Mouse (Mus musculus) limb, embryonic 13.5 days (tissue): ENCODE results near the gene Syt6. TPM values are rescaled to one million over a fixed set of nuclear protein-coding genes. Genes with fewer than 3 reads are reported as not detected.
A peak's percentile ranks its signal among the peaks of the same experiment; 100 is the strongest.

ENCODE experiments used
- ATAC-seq: fragments of 200-750 bp; cut with Nextera tagmentation; 2 replicates; pipeline ENCODE4 v1.8.0; 2017; ENCODE audit warnings: low read depth, moderate number of reproducible peaks, moderate TSS enrichment; ENCODE audit not compliant: low FRiP score
- H3K27ac ChIP-seq: fragments of 300-500 bp; sonication (generic); 2 replicates; pipeline ENCODE4 v1.5.1; 2015; ENCODE audit warnings: inconsistent platforms, mild to moderate bottlenecking, moderate library complexity
- H3K27me3 ChIP-seq: fragments of 300-500 bp; sonication (generic); 2 replicates; pipeline ENCODE4 v1.6.1; 2015; ENCODE audit warnings: mild to moderate bottlenecking, inconsistent platforms
- H3K36me3 ChIP-seq: fragments of 300-500 bp; sonication (generic); 2 replicates; pipeline ENCODE4 v1.6.1; 2015; ENCODE audit warnings: inconsistent platforms, mild to moderate bottlenecking, moderate library complexity
- H3K4me1 ChIP-seq: fragments of 300-500 bp; sonication (generic); 2 replicates; pipeline ENCODE4 v1.6.1; 2015; ENCODE audit warnings: inconsistent platforms
- H3K4me2 ChIP-seq: fragments of 300-500 bp; sonication (generic); replicated peaks from 2 replicates; pipeline ENCODE4 v1.6.1; 2015; ENCODE audit warnings: inconsistent platforms, mild to moderate bottlenecking, moderate library complexity
- H3K4me3 ChIP-seq: fragments of 300-500 bp; sonication (generic); 2 replicates; pipeline ENCODE4 v1.5.1; 2015; ENCODE audit warnings: moderate library complexity, mild to moderate bottlenecking, inconsistent platforms
- H3K9ac ChIP-seq: fragments of 300-500 bp; sonication (generic); 2 replicates; pipeline ENCODE4 v1.6.1; 2015; ENCODE audit warnings: mild to moderate bottlenecking, inconsistent platforms
- H3K9me3 ChIP-seq: fragments of 300-500 bp; sonication (generic); 2 replicates; pipeline ENCODE4 v1.6.1; 2016; ENCODE audit warnings: inconsistent platforms
- WGBS: fragments of 180-500 bp; shearing (Covaris S2); methylation state at CpG from one replicate; pipeline ENCODE4 v1.1.7; 2015; 5-methylcytosine and 5-hydroxymethylcytosine counted together
- polyA plus RNA-seq: library from polyadenylated mRNA; unstranded; fragments of >200 nt; fragmentation: Nextera tagmentation; extraction: Ambion mirVana; gene quantifications from 2 replicates; pipeline ENCODE4 v1.2.1, GENCODE M21; 2015

The Syt6 gene
- polyA plus RNA-seq, 1 experiment from 2014 or later = 0.45 TPM

DNA sequence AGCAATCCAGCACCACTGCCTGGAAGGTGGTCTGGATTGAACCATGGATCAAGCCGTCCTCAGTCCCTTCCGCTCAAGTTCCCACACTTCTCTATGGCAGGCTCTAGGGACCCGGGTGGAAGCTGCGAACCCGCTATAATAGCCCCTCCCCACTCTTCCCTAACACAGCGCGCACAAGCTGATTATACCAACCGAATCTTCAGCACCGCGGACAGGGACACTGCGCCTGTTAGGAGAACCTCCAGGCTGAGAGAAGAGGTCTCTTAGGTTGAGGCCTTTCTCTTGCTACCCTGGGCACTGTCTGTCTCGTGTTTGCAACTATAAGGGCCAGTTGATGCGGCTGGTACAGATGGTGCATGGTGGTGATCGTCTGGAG lies 1.3 kb upstream of the Syt6 start:
- Histone ChIP-seq H3K4me1 (peaks cover 27% of the 10 kb centered on the region), H3K4me3 (no peak overlapping the region), H3K9ac (no peak overlapping the region), H3K27me3 (peaks cover 86% of the 10 kb centered on the region), H3K27ac (no peak overlapping the region), H3K4me2 (peak overlapping the region; percentile 1; the same call in 1 of the 2 replicates), H3K36me3 (no peaks in the 10 kb centered on the region), H3K9me3 (no peaks in the 10 kb centered on the region)
- ATAC-seq = peak; percentile 71
- under 1% methylated on average over 14 of the region's 14 CpGs for WGBS

DNA sequence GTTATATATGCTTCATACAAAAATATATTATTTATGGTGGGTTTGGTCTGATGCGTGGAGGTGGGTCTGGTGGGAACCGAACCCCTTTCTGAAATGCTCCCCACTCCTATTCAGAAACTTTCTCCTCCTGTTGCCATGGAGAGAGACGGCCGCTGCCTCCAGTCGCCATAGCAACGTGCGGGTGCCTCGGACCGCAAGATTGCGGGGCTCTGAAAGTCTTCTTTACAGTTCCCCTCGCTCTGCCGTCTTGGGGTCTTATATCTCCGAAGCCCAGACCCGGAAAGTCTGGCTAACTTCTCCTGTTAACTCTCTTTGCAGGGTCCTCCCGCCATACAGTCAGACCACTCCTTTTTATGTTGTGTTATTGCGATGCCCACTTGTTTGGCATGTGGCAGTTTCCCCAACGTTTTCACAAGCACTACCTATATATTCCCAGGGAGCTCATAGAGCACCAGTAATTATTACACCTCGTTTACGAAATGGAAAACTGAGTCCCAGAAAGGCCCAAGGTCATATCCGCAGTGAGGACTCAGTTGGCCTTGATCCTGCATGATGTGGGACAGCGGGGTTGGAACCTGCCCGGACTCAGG lies 370 bp upstream of the Syt6 start:
- Histone ChIP-seq H3K9me3 (no peaks in the 10 kb centered on the region), H3K4me2 (peak overlapping the region; percentile 95), H3K27me3 (peaks cover 89% of the 10 kb centered on the region), H3K4me3 (peak overlapping the region; percentile 50), H3K36me3 (no peaks in the 10 kb centered on the region), H3K9ac (no peak overlapping the region), H3K4me1 (peaks cover 28% of the 10 kb centered on the region), H3K27ac (no peak overlapping the region)
- no peak for ATAC-seq
- 8% methylated on average over 22 of the region's 22 CpGs for WGBS

DNA sequence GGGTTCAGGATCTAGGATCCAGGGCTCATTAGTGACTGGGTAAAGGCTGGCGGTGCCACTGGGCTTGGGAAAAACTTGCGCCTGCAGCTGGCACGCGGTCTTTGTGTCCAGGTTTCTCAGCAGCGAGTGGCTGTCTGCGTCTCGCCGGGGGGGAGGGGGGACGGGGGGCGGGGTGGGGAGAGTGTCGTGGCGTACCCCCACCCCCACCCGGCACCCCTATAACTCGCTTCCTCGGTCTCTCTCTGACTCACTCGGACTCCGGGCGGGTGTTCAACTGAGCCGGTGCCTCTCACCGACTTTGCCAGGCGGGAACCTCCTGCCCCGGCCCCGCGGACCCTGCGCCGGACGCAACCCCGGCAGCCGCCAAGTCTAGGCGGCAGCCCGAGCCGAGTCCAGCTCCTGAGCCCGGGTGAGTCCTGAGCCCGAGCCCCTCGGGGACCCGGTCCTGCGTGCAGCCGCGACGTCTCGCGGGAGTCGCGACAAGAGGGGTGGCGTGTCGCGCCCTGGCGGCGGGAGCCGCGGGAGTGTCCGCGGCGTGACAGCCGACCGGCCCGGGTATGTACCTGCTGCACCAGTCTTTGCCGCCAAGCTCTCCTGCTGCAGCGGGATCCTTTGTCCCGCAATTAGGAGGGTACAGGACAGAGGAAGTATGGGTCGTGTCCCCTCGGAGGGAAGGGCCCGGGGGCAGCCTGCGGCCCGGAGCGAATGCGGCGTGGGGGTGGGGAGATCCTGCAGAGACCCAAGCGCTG lies 1.0 kb downstream of the Syt6 start:
- peak overlapping the region; percentile 95 for H3K4me2 ChIP-seq
- WGBS = 0% methylated on average over 60 of the region's 69 CpGs
- peak overlapping the region; percentile 53 for H3K9ac ChIP-seq
- H3K4me3 ChIP-seq = peak overlapping the region; percentile 50
- ATAC-seq = peak; percentile 38
- no peak overlapping the region for H3K27ac ChIP-seq
- no peaks in the 10 kb centered on the region for H3K9me3 ChIP-seq
- H3K4me1 ChIP-seq = peaks cover 29% of the 10 kb centered on the region
- peaks cover 86% of the 10 kb centered on the region for H3K27me3 ChIP-seq
- H3K36me3 ChIP-seq = no peaks in the 10 kb centered on the region

DNA sequence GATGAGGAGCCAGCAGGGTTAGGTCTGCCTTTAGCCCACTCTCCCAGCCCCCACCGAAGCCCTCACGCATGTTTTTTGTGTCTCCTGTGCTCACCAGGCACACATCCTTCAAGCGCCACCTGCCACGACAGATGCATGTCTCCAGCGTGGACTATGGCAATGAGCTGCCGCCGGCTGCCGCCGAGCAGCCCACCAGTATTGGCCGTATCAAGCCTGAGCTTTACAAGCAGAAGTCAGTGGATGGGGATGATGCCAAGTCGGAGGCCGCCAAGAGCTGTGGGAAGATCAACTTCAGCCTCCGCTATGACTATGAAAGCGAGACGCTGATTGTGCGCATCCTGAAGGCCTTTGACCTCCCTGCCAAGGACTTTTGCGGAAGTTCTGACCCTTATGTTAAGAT lies 12.1 kb downstream of the Syt6 start:
- ATAC-seq = no peak
- 93% methylated on average over 17 of the region's 17 CpGs for WGBS
- Histone ChIP-seq H3K27me3 (no peaks in the 10 kb centered on the region), H3K4me2 (no peak overlapping the region), H3K36me3 (no peaks in the 10 kb centered on the region), H3K4me3 (no peak overlapping the region), H3K9ac (no peak overlapping the region), H3K27ac (no peak overlapping the region), H3K9me3 (no peaks in the 10 kb centered on the region), H3K4me1 (0 out of 2 replicates have a peak, but pooled peaks cover 5% of the 10 kb centered on the region)

DNA sequence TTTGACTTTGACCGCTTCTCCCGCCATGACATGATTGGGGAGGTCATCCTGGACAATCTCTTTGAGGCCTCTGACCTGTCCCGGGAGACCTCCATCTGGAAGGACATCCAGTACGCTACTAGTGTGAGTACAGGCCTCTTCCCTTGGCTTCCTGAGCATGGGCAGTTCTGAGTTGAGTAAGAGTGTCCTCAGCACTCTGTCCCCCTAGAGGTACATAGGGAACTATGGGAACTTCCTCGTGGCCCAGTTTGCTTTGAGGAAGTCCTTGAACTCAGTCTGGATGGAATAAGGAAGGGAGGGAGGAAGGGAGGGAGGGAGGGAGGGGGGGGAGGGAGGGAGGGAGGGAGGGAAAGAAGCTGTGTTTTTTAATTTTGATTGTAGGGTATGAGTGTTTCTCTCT lies 12.6 kb downstream of the Syt6 start:
- no peaks in the 10 kb centered on the region for H3K36me3 ChIP-seq
- no peak overlapping the region for H3K4me2 ChIP-seq
- no peak overlapping the region for H3K9ac ChIP-seq
- no peak overlapping the region for H3K27ac ChIP-seq
- no peaks in the 10 kb centered on the region for H3K9me3 ChIP-seq
- no peaks in the 10 kb centered on the region for H3K27me3 ChIP-seq
- H3K4me3 ChIP-seq = no peak overlapping the region
- no peak for ATAC-seq
- 85% methylated on average over 5 of the region's 5 CpGs for WGBS
- H3K4me1 ChIP-seq = 0 out of 2 replicates have a peak, but pooled peaks cover 5% of the 10 kb centered on the region

DNA sequence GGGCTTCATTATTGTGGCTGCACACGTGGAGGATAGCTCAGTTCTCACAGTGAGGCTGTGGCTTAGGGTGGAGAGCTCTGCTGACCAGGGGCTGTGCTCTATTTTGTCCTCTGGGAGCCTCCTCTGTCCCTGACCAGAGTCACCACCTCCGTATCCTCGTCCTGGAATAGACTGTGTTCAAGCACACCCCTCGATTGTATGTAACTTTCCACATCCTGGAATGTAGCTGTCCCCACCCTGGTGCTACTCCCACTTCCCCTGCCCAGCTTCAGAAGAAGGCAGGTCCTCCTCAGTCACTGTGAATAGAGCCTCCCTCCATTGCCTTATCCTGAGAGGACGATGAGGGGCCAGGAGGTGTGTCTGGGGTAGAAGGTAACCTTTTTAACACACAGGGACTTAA lies 14.6 kb downstream of the Syt6 start:
- H3K4me1 ChIP-seq = 0 out of 2 replicates have a peak, but pooled peaks cover 5% of the 10 kb centered on the region
- H3K27ac ChIP-seq = no peak overlapping the region
- H3K9ac ChIP-seq = no peak overlapping the region
- no peak for ATAC-seq
- no peak overlapping the region for H3K4me3 ChIP-seq
- 66% methylated on average over 5 of the region's 5 CpGs for WGBS
- H3K36me3 ChIP-seq = no peaks in the 10 kb centered on the region
- H3K9me3 ChIP-seq = no peaks in the 10 kb centered on the region
- H3K27me3 ChIP-seq = no peaks in the 10 kb centered on the region
- H3K4me2 ChIP-seq = no peak overlapping the region

DNA sequence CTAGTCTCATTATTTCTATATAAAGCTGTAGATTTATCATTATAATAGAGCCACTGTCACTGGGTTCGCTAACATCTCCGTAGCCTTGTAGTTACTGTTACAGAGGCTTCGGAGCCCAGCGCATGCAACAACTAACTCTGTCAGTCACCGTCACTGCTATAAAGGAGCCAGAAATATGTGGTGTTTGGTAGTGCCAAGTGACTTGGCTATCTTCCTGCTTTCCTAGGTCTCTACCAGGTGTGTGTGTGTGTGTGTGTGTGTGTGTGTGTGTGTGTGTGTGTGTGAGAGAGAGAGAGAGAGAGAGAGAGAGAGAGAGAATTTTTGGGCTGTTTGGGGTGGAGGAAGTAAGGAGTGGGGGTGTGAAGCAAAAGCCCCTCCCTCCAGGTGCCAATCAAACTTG lies 17.6 kb downstream of the Syt6 start:
- Histone ChIP-seq H3K27me3 (no peaks in the 10 kb centered on the region), H3K9me3 (no peaks in the 10 kb centered on the region), H3K27ac (no peak overlapping the region), H3K4me1 (0 out of 2 replicates have a peak, but pooled peaks cover 5% of the 10 kb centered on the region), H3K36me3 (no peaks in the 10 kb centered on the region), H3K4me3 (no peak overlapping the region), H3K9ac (no peak overlapping the region), H3K4me2 (no peak overlapping the region)
- 88% methylated on average over 5 of the region's 5 CpGs for WGBS
- ATAC-seq = no peak

DNA sequence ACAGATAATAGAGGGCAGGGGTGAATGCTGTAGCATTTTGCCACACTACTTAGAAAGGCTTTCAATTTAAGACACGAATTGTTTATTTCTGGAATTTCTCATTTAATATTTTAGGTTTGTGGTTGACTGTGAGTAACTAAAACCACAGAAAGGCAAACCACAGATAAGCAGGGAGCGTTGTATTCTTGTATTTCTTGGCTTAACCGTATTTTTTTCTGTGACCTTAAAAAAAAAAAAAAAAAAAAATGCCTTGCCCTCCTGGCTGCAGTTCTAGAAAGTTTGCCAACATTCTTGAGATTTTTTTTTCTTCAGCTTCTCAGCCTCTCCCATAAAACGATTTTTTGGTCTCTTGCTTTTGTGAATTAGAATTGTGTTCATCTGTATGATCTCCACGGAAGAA lies 18.6 kb downstream of the Syt6 start:
- Histone ChIP-seq H3K4me3 (no peak overlapping the region), H3K9me3 (no peaks in the 10 kb centered on the region), H3K27me3 (no peaks in the 10 kb centered on the region), H3K36me3 (no peaks in the 10 kb centered on the region), H3K9ac (no peak overlapping the region), H3K4me1 (0 out of 2 replicates have a peak, but pooled peaks cover 5% of the 10 kb centered on the region), H3K4me2 (no peak overlapping the region), H3K27ac (no peak overlapping the region)
- no peak for ATAC-seq
- 65% methylated on average over 5 of the region's 5 CpGs for WGBS

DNA sequence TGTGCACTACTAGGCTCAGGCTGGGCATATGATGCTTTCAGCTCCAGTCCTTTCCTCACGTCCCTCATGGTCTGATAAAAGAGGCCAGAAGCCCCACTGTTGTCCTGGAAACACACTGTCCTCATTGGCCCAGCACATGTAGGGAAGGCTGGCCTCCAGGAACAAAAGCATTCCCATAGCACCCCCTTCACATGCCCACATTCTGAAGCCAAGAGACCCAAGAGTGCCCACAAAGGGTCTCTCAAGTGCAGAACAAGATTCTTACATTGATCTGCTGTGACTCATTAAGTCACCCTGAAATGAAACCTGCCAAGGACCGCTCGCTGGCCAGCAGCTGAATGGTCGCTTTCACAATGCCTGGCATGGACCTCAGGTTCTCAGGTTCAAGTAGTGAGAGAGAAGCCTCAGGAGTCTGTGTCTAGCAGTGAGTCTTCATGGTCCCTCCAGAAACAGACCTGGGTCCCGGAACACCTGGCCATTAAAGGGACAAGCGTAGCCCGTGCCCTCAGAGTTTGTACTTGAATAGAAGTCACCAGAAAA lies 20.3 kb downstream of the Syt6 start:
- no peaks in the 10 kb centered on the region for H3K36me3 ChIP-seq
- no peak overlapping the region for H3K4me2 ChIP-seq
- no peaks in the 10 kb centered on the region for H3K4me1 ChIP-seq
- 88% methylated on average over 7 of the region's 7 CpGs for WGBS
- no peak overlapping the region for H3K27ac ChIP-seq
- ATAC-seq = no peak
- no peak overlapping the region for H3K4me3 ChIP-seq
- no peaks in the 10 kb centered on the region for H3K9me3 ChIP-seq
- no peak overlapping the region for H3K9ac ChIP-seq
- no peaks in the 10 kb centered on the region for H3K27me3 ChIP-seq

DNA sequence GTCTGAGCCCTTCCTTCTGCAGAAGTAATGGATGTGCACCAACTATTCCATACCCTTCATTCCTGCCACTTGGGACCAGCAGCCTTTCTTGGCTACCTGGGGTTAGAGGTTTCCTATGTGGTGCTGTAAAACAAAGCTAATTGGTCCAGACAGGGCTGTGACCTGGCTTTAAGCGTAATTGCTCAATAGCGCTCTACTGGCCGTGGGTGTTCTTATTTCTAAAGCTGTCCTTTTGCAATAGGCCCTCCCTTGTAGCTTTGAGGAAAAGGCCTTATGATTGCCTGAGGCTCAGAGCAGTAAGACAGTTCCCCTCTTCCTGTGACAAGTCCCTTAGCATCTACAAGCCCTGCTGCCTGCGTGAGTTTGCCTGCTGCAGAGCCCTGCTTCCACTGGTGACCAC lies 22.6 kb downstream of the Syt6 start:
- no peak overlapping the region for H3K4me2 ChIP-seq
- no peaks in the 10 kb centered on the region for H3K9me3 ChIP-seq
- H3K9ac ChIP-seq = no peak overlapping the region
- ATAC-seq = no peak
- H3K36me3 ChIP-seq = no peaks in the 10 kb centered on the region
- 50% methylated on average over 4 of the region's 4 CpGs for WGBS
- H3K27me3 ChIP-seq = no peaks in the 10 kb centered on the region
- no peak overlapping the region for H3K27ac ChIP-seq
- H3K4me1 ChIP-seq = peaks cover 13% of the 10 kb centered on the region; the same call in 1 of the 2 replicates
- H3K4me3 ChIP-seq = no peak overlapping the region

DNA sequence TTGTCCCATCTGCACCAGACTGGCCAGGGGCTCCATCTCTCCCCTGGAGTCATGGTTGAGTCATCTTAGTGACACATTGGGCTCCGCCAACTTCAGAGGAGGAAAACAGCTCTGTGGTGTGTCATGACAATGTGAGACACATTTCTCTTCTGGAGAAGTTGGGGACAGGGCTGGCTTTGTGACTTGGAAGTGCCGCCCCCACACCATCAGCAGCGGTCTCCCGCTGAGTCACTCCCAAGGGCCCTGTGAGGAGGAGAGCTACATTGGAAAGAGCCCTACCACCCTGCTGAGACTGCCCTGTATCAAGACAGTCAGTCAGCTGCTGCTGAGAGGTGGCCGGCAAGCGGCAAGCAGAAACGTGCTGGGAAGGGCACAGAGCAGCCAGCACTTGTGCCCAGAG lies 26.0 kb downstream of the Syt6 start:
- no peak overlapping the region for H3K9ac ChIP-seq
- no peaks in the 10 kb centered on the region for H3K36me3 ChIP-seq
- H3K27ac ChIP-seq = no peak overlapping the region
- H3K4me3 ChIP-seq = no peak overlapping the region
- H3K9me3 ChIP-seq = no peaks in the 10 kb centered on the region
- H3K4me2 ChIP-seq = no peak overlapping the region
- no peak for ATAC-seq
- no peaks in the 10 kb centered on the region for H3K27me3 ChIP-seq
- 51% methylated on average over 7 of the region's 7 CpGs for WGBS
- peaks cover 13% of the 10 kb centered on the region; the same call in 1 of the 2 replicates for H3K4me1 ChIP-seq

DNA sequence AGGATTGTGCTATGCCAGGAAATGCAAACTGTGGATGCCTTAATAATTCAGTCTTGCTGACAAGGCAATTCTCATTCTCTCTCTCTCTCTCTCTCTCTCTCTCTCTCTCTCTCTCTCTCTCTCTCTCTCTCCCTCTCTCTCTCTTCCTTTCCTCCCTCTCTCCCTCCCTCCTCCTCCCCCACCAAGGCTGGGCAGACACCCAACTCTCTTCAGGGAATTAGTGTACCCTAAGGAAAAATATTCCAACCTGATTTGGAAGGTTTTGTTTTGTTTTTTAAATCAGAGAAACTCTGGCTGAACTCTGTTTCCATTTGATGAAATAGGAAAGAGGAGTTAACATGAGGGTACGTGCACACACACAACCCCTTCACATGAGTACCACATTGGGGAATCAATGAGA lies 26.5 kb downstream of the Syt6 start:
- WGBS = 79% methylated on average over 1 of the region's 1 CpGs
- ATAC-seq = no peak
- Histone ChIP-seq H3K4me1 (peaks cover 16% of the 10 kb centered on the region; the same call in 1 of the 2 replicates), H3K36me3 (no peaks in the 10 kb centered on the region), H3K4me3 (no peak overlapping the region), H3K4me2 (no peak overlapping the region), H3K27me3 (no peaks in the 10 kb centered on the region), H3K9ac (no peak overlapping the region), H3K27ac (no peak overlapping the region), H3K9me3 (no peaks in the 10 kb centered on the region)
